Mouse (Mus musculus) spleen, adult 18-20 months (tissue): ENCODE data around the gene Msln.
"Not testable (repeated sequence)": the region's sequence is repeated elsewhere in the genome, so short reads cannot be mapped to it uniquely, and the experiment has no call there.

Experiments
- DNase-seq, 2 experiments: peaks; one replicate each; pipeline ENCODE4 v3.0.0; 2022; ENCODE audit warnings: mixed read lengths in 2 of 2

Msln gene

GRCm38 (mm10) chr17:25765886-25766285 is 11.7 kb upstream of the Msln start:
- DNase-seq: no peak

- no peak for DNase-seq
Measured at GRCm38 (mm10) chr17:25762591-25762990, 8.4 kb upstream of the Msln start.

GRCm38 (mm10) chr17:25761561-25761970 is 7.4 kb upstream of the Msln start:
- DNase-seq: no peak

GRCm38 (mm10) chr17:25760148-25760547 is 6.0 kb upstream of the Msln start:
- DNase-seq: no peak

GRCm38 (mm10) chr17:25757691-25758090 is 3.5 kb upstream of the Msln start:
- no peak for DNase-seq

GRCm38 (mm10) chr17:25756378-25757242 is 2.4 kb upstream of the Msln start:
- DNase-seq: no peak

GRCm38 (mm10) chr17:25755627-25756377 is 1.6 kb upstream of the Msln start:
- no peak for DNase-seq

- DNase-seq: no peak
Measured at GRCm38 (mm10) chr17:25755086-25755485, 908 bp upstream of the Msln start.

GRCm38 (mm10) chr17:25751446-25751845 is 2.7 kb downstream of the Msln start:
- no peak for DNase-seq

GRCm38 (mm10) chr17:25749314-25749713 is 4.9 kb downstream of the Msln start:
- no peak for DNase-seq

GRCm38 (mm10) chr17:25748238-25748637 is 5.9 kb downstream of the Msln start:
- DNase-seq: no peak

GRCm38 (mm10) chr17:25744311-25744710 is 9.9 kb downstream of the Msln start:
- DNase-seq: no peak

- no peak for DNase-seq
Measured at GRCm38 (mm10) chr17:25743831-25744230, 10.3 kb downstream of the Msln start.

- DNase-seq: not testable (repeated sequence)
Measured at GRCm38 (mm10) chr17:25741471-25741870, 12.7 kb downstream of the Msln start.

- no peak for DNase-seq
Measured at GRCm38 (mm10) chr17:25738861-25739260, 15.3 kb downstream of the Msln start.

- DNase-seq: no peak
Measured at GRCm38 (mm10) chr17:25735745-25736144, 18.4 kb downstream of the Msln start, which contains the start of gene Mslnl. Gene Mslnl (plus strand): TSS chr17:25736042.

GRCm38 (mm10) chr17:25735246-25735645 is 18.9 kb downstream of the Msln start:
- no peak for DNase-seq

- DNase-seq: peak; percentile 59 to 82
Measured at GRCm38 (mm10) chr17:25732082-25732481, 22.1 kb downstream of the Msln start.

- no peak for DNase-seq
Measured at GRCm38 (mm10) chr17:25728009-25728270, 26.2 kb downstream of the Msln start.

GRCm38 (mm10) chr17:25727265-25728008 is 26.7 kb downstream of the Msln start, which contains the start of the genes Chtf18 and Rpusd1:
Gene Chtf18 (minus strand): TSS chr17:25727419.
Gene Rpusd1 (plus strand): TSS chr17:25727670.
- peak; percentile 96 for DNase-seq

- DNase-seq: no peak
Measured at GRCm38 (mm10) chr17:25725264-25725663, 28.9 kb downstream of the Msln start.

GRCm38 (mm10) chr17:25723919-25724318 is 30.3 kb downstream of the Msln start:
- DNase-seq: no peak

GRCm38 (mm10) chr17:25723470-25723869 is 30.7 kb downstream of the Msln start:
- no peak for DNase-seq
